Mouse (Mus musculus) spleen, adult 2 months (tissue): Measurements from ENCODE around the gene Chchd4. TPM values are rescaled to one million over a fixed set of nuclear protein-coding genes. Genes with fewer than 3 reads are reported as not detected.

Experiments
- DNase-seq, 2 experiments: peaks; one replicate each; pipeline versions ENCODE4 v3.0.0 to v3.0.0-alpha.2; 2012 to 2021; ENCODE audit warnings: low spot score in 2 of 2, low read depth in 1 of 2
- H3K27ac ChIP-seq: fragments of 200-500 bp; 2 replicates; pipeline ENCODE4 v1.5.1; 2012; ENCODE audit warnings: low read length, inconsistent platforms; ENCODE audit not compliant: insufficient read depth
- H3K27me3 ChIP-seq: fragments of 200-500 bp; 2 replicates; pipeline ENCODE4 v1.6.1; 2012; ENCODE audit warnings: mild to moderate bottlenecking, moderate library complexity, low read length, inconsistent platforms; ENCODE audit not compliant: control insufficient read depth, insufficient read depth
- H3K36me3 ChIP-seq: fragments of 200-500 bp; 2 replicates; pipeline ENCODE4 v1.6.1; 2012; ENCODE audit warnings: mild to moderate bottlenecking, low read length, inconsistent platforms; ENCODE audit not compliant: control insufficient read depth, insufficient read depth
- H3K4me1 ChIP-seq: fragments of 200-500 bp; 2 replicates; pipeline ENCODE4 v1.6.1; 2011; ENCODE audit warnings: inconsistent platforms; ENCODE audit not compliant: control insufficient read depth, insufficient read depth, insufficient read length
- H3K4me3 ChIP-seq: fragments of 200-500 bp; 2 replicates; pipeline ENCODE4 v1.5.1; 2011; ENCODE audit warnings: mild to moderate bottlenecking, inconsistent platforms; ENCODE audit not compliant: insufficient read depth, insufficient read length; ENCODE audit errors: extremely low read depth
- CTCF ChIP-seq: fragments of 200-500 bp; IDR thresholded peaks from 2 replicates; pipeline ENCODE4 v1.5.1; 2011; ENCODE audit warnings: mild to moderate bottlenecking, inconsistent platforms; ENCODE audit not compliant: insufficient read depth, insufficient read length, insufficient replicate concordance; ENCODE audit errors: extremely low read depth
- POLR2A ChIP-seq: fragments of 200-500 bp; IDR thresholded peaks from 2 replicates; pipeline ENCODE4 v1.6.1; 2011; ENCODE audit warnings: low read depth, low read length, inconsistent platforms
- WGBS: fragments of 180-500 bp; shearing (Covaris S2); methylation state at CpG from one replicate; pipeline ENCODE4 v1.1.7; 2018; 5-methylcytosine and 5-hydroxymethylcytosine counted together
- polyA plus RNA-seq: library from polyadenylated mRNA; depleted of rRNA; stranded (reverse); fragments of >200 nt; gene quantifications from 2 replicates; pipeline ENCODE4 v1.2.3, GENCODE M21; 2012; rRNA removed

Chchd4 gene
- polyA plus RNA-seq, 1 experiment, result 2.3 TPM

GRCm38 (mm10) chr6:91440474-91441144 is 32.7 kb downstream of the Chchd4 start:
- peak; percentile 85 for DNase-seq
- TF ChIP-seq CTCF (no peak), POLR2A (peak; percentile 84)
- Histone ChIP-seq H3K4me3 (peak overlapping the region; percentile 66), H3K27ac (no peak overlapping the region), H3K27me3 (0 out of 2 replicates have a peak, but pooled peaks cover 1% of the 10 kb centered on the region), H3K36me3 (no peaks in the 10 kb centered on the region), H3K4me1 (peaks cover 2% of the 10 kb centered on the region; the same call in 1 of the 2 replicates)
- WGBS, result 2% methylated on average over 30 of the region's 30 CpGs

- WGBS, result 71% methylated on average over 4 of the region's 4 CpGs
- Histone ChIP-seq H3K4me3 (no peak overlapping the region), H3K36me3 (no peaks in the 10 kb centered on the region), H3K4me1 (no peaks in the 10 kb centered on the region), H3K27ac (no peak overlapping the region), H3K27me3 (no peaks in the 10 kb centered on the region)
- no peak for TF ChIP-seq CTCF
- no peak for TF ChIP-seq POLR2A
- no peak for DNase-seq
Measured at GRCm38 (mm10) chr6:91424151-91424550, 49.2 kb downstream of the Chchd4 start.

DNA sequence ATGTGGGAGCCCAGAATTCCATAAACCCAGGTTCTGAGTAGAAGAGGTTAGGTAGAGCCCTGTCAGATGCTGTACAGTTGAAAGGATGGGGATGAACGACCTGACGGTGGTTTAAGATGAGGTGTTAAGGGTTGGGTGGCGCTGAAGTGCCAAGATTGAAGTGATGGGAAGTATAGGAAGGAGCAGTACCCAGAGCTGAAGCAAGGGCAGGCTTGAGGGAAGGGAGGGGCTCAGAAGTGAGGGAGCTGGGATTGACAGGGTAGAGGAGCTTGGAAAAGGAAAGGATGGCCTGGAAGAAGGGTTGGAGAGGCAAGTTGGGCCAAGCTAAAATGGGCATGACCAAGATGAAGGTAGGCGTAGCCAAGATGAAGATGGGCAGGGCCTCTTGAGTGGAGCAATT is 51.7 kb downstream of the Chchd4 start:
- TF ChIP-seq POLR2A (no peak), CTCF (no peak)
- no peak overlapping the region for H3K4me3 ChIP-seq
- no peaks in the 10 kb centered on the region for H3K27me3 ChIP-seq
- no peak overlapping the region for H3K27ac ChIP-seq
- no peaks in the 10 kb centered on the region for H3K4me1 ChIP-seq
- no peaks in the 10 kb centered on the region for H3K36me3 ChIP-seq
- DNase-seq, result no peak
- WGBS, result 75% methylated on average over 4 of the region's 4 CpGs

GRCm38 (mm10) chr6:91417291-91417845 is 56.0 kb downstream of the Chchd4 start:
- DNase-seq, result no peak
- no peak overlapping the region for H3K4me3 ChIP-seq
- H3K27me3 ChIP-seq, result no peaks in the 10 kb centered on the region
- no peaks in the 10 kb centered on the region for H3K4me1 ChIP-seq
- no peak for TF ChIP-seq POLR2A
- TF ChIP-seq CTCF, result no peak
- 78% methylated on average over 5 of the region's 5 CpGs for WGBS
- no peaks in the 10 kb centered on the region for H3K36me3 ChIP-seq
- H3K27ac ChIP-seq, result no peak overlapping the region

GRCm38 (mm10) chr6:91416146-91416545 is 57.2 kb downstream of the Chchd4 start:
- no peaks in the 10 kb centered on the region for H3K36me3 ChIP-seq
- peaks cover 2% of the 10 kb centered on the region for H3K27me3 ChIP-seq
- WGBS, result 73% methylated on average over 4 of the region's 4 CpGs
- TF ChIP-seq POLR2A, result no peak
- TF ChIP-seq CTCF, result no peak
- peaks cover under 1% of the 10 kb centered on the region; the same call in 1 of the 2 replicates for H3K4me1 ChIP-seq
- no peak overlapping the region for H3K4me3 ChIP-seq
- DNase-seq, result no peak
- H3K27ac ChIP-seq, result no peak overlapping the region

GRCm38 (mm10) chr6:91414890-91415289 is 58.5 kb downstream of the Chchd4 start:
- peaks cover 2% of the 10 kb centered on the region; the same call in 1 of the 2 replicates for H3K4me1 ChIP-seq
- H3K36me3 ChIP-seq, result no peaks in the 10 kb centered on the region
- TF ChIP-seq POLR2A (no peak), CTCF (peak; percentile 16; the same call in 1 of the 2 replicates)
- peaks cover 10% of the 10 kb centered on the region for H3K27me3 ChIP-seq
- no peak overlapping the region for H3K4me3 ChIP-seq
- DNase-seq, result no peak
- no peak overlapping the region for H3K27ac ChIP-seq
- WGBS, result 4% methylated on average over 4 of the region's 4 CpGs

Other genes with a start within 250 kb of the Chchd4 start
- 1.6 and 1.7 TPM in 2 replicates for gene Wnt7a, start 62.2 kb downstream of the Chchd4 start, polyA plus RNA-seq
- gene Tmem43, start 157 bp upstream of the Chchd4 start, polyA plus RNA-seq, result 22.8 and 26.6 TPM in 2 replicates
- 6.9 and 7.5 TPM in 2 replicates for gene Xpc, start 42.3 kb upstream of the Chchd4 start, polyA plus RNA-seq
- 10.5 and 11.0 TPM in 2 replicates for gene Lsm3, start 42.4 kb upstream of the Chchd4 start, polyA plus RNA-seq
- gene Slc6a6, start 210.5 kb upstream of the Chchd4 start, polyA plus RNA-seq, result 76.1 and 93.6 TPM in 2 replicates